Mouse (Mus musculus): ENCODE results near the gene Lpcat3. TPM values are rescaled to one million over a fixed set of nuclear protein-coding genes. Genes with fewer than 3 reads are reported as not detected.
"Not testable (repeated sequence)": the region's sequence is repeated elsewhere in the genome, so short reads cannot be mapped to it uniquely, and the experiment has no call there.

Gene Lpcat3
- polyA plus RNA-seq (2015; fragmentation: Nextera tagmentation; extraction: Ambion mirVana): 68.4 and 73.9 TPM in 2 replicates

DNA sequence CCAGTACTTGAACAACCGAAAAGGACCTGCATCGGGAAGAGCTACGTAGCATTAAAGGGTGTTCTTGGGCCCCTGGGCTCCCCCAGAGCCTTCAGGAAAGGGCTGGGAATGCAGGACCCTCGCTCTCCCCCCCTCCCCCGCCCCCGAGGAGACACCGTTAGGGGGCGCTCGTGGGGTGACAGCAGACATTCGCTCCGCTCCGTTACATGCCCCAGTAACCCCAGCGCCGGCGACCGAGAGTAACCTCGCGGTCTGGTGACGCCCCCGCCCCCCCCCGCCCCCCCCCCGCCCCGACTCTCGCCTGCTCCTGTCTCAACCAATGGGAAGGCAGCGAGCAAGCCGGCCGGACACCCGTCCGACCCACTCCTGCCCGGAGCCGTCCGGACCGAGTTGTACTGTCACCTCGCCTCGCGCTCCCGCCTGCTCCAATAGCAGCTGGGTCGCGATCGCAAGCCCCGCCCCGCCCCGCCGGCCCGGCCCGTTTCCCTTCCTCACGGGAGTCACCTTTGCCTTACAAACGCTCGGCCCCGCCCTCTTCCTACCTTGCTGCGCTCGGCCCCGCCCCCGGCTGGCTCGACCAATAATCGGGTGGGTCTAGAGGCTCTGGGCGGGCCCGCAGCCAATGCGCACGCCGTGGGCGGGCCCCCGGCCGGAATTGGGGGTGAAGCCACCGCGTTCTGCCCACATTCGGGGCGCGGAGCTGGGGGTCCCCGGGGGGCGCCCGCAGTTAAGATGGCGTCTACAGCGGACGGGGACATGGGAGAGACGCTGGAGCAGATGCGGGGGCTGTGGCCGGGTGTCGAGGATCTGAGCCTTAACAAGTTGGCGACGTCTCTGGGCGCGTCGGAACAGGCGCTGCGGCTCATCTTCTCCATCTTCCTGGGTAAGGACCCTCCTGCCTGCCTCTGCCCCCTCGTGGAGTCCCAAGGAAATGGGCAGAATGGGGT is at the start of gene Lpcat3:
TSS of gene Lpcat3 (plus strand) at position 551 of the 947 bp plus-strand sequence.
- peak within 1 kb of the TSS; percentile 81 for H3K4me3 ChIP-seq (replicated peaks)
- no peaks in the 10 kb centered on the region for H3K9me3 ChIP-seq (replicated peaks)
- H3K27ac ChIP-seq: peak within 1 kb of the TSS; percentile 88
- under 1% methylated on average over 81 of the region's 87 CpGs for WGBS (ENCODE audit: insufficient replicate concordance)
- H3K9ac ChIP-seq: peak within 1 kb of the TSS; percentile 87
- no peaks in the 10 kb centered on the region for H3K27me3 ChIP-seq
- ATAC-seq (ENCODE audit: low read depth) (peak; percentile 96), DNase-seq (peak; percentile 100)
- peaks cover 44% of the 10 kb centered on the region for H3K4me1 ChIP-seq (replicated peaks)
- H3K4me2 ChIP-seq: peak within 1 kb of the TSS; percentile 87
- H3K36me3 ChIP-seq: peaks cover 15% of the 10 kb centered on the region

- Histone ChIP-seq H3K4me1 (replicated peaks) (no peaks in the 10 kb centered on the region), H3K27ac (no peak overlapping the region), H3K9ac (no peak overlapping the region), H3K4me2 (no peak overlapping the region), H3K36me3 (no peaks in the 10 kb centered on the region), H3K27me3 (no peaks in the 10 kb centered on the region), H3K9me3 (replicated peaks) (no peaks in the 10 kb centered on the region), H3K4me3 (replicated peaks) (no peak overlapping the region)
- DNase-seq (no peak), ATAC-seq (ENCODE audit: low read depth) (no peak)
- WGBS (ENCODE audit: insufficient replicate concordance): 75% methylated on average over 13 of the region's 13 CpGs
Measured at GRCm38 (mm10) chr6:124625612-124626011, 37.2 kb upstream of the Lpcat3 start.

- ATAC-seq (ENCODE audit: low read depth): not testable (repeated sequence)
- WGBS (ENCODE audit: insufficient replicate concordance): 5% methylated on average over 1 of the region's 1 CpGs
Measured at GRCm38 (mm10) chr6:124626184-124626583, 36.6 kb upstream of the Lpcat3 start.

GRCm38 (mm10) chr6:124630763-124631162 is 32.1 kb upstream of the Lpcat3 start:
- H3K27ac ChIP-seq: no peak overlapping the region
- no peaks in the 10 kb centered on the region for H3K4me1 ChIP-seq (replicated peaks)
- DNase-seq: no peak
- 36% methylated on average over 4 of the region's 4 CpGs for WGBS (ENCODE audit: insufficient replicate concordance)
- H3K4me2 ChIP-seq: no peak overlapping the region
- H3K36me3 ChIP-seq: no peaks in the 10 kb centered on the region
- H3K27me3 ChIP-seq: no peaks in the 10 kb centered on the region
- H3K9ac ChIP-seq: no peak overlapping the region
- H3K9me3 ChIP-seq (replicated peaks): no peaks in the 10 kb centered on the region
- no peak for ATAC-seq (ENCODE audit: low read depth)
- no peak overlapping the region for H3K4me3 ChIP-seq (replicated peaks)

More at GRCm38 (mm10) chr6:124626184-124626583, 36.6 kb upstream of the Lpcat3 start:
- not testable (repeated sequence) for H3K27ac ChIP-seq; H3K9me3 ChIP-seq (replicated peaks); H3K36me3 ChIP-seq; DNase-seq; H3K27me3 ChIP-seq; H3K4me1 ChIP-seq (replicated peaks); H3K9ac ChIP-seq; H3K4me2 ChIP-seq; H3K4me3 ChIP-seq (replicated peaks)

GRCm38 (mm10) chr6:124635985-124636384 is 26.8 kb upstream of the Lpcat3 start, which contains the start of gene C1s2:
Gene C1s2, minus strand, starts transcription at chr6:124636085.
- ATAC-seq (ENCODE audit: low read depth); H3K9me3 ChIP-seq (replicated peaks); DNase-seq; H3K4me2 ChIP-seq; H3K27me3 ChIP-seq; H3K36me3 ChIP-seq; H3K4me3 ChIP-seq (replicated peaks); H3K27ac ChIP-seq; H3K9ac ChIP-seq; H3K4me1 ChIP-seq (replicated peaks): not testable (repeated sequence)
- WGBS (ENCODE audit: insufficient replicate concordance): 63% methylated on average over 2 of the region's 2 CpGs

GRCm38 (mm10) chr6:124636858-124637460 is 25.9 kb upstream of the Lpcat3 start:
- WGBS (ENCODE audit: insufficient replicate concordance): 17% methylated on average over 6 of the region's 6 CpGs
- H3K27ac ChIP-seq; H3K4me2 ChIP-seq; H3K9ac ChIP-seq; H3K4me3 ChIP-seq (replicated peaks); H3K4me1 ChIP-seq (replicated peaks); H3K36me3 ChIP-seq; H3K9me3 ChIP-seq (replicated peaks); H3K27me3 ChIP-seq; DNase-seq: not testable (repeated sequence)
- peak; percentile 47; the same call in 1 of the 2 replicates for ATAC-seq (ENCODE audit: low read depth)

- no peak overlapping the region for H3K9ac ChIP-seq
- no peak for DNase-seq
- H3K27me3 ChIP-seq: no peaks in the 10 kb centered on the region
- no peaks in the 10 kb centered on the region for H3K36me3 ChIP-seq
- 58% methylated on average over 4 of the region's 4 CpGs for whole genome bisulfite sequencing (ENCODE audit: insufficient replicate concordance)
- H3K4me3 ChIP-seq (replicated peaks): no peak overlapping the region
- ATAC-seq (ENCODE audit: low read depth): no peak
- no peak overlapping the region for H3K4me2 ChIP-seq
- peaks cover 6% of the 10 kb centered on the region for H3K4me1 ChIP-seq (replicated peaks)
- no peaks in the 10 kb centered on the region for H3K9me3 ChIP-seq (replicated peaks)
- no peak overlapping the region for H3K27ac ChIP-seq
Measured at GRCm38 (mm10) chr6:124640041-124640440, 22.8 kb upstream of the Lpcat3 start.

GRCm38 (mm10) chr6:124640997-124641396 is 21.8 kb upstream of the Lpcat3 start:
- Histone ChIP-seq H3K4me3 (replicated peaks) (no peak overlapping the region), H3K9ac (no peak overlapping the region), H3K27ac (no peak overlapping the region), H3K4me1 (replicated peaks) (peaks cover 14% of the 10 kb centered on the region), H3K36me3 (no peaks in the 10 kb centered on the region), H3K27me3 (no peaks in the 10 kb centered on the region), H3K9me3 (replicated peaks) (no peaks in the 10 kb centered on the region), H3K4me2 (no peak overlapping the region)
- 24% methylated on average over 8 of the region's 8 CpGs for WGBS (ENCODE audit: insufficient replicate concordance)
- ATAC-seq (ENCODE audit: low read depth) (no peak), DNase-seq (peak; percentile 55)

GRCm38 (mm10) chr6:124646394-124646793 is 16.4 kb upstream of the Lpcat3 start:
- Histone ChIP-seq H3K36me3 (no peaks in the 10 kb centered on the region), H3K27ac (peak overlapping the region; percentile 89), H3K9ac (peak overlapping the region; percentile 29; the same call in 1 of the 2 replicates), H3K4me2 (peak overlapping the region; percentile 38), H3K9me3 (replicated peaks) (no peaks in the 10 kb centered on the region), H3K4me3 (replicated peaks) (no peak overlapping the region), H3K27me3 (no peaks in the 10 kb centered on the region), H3K4me1 (replicated peaks) (peaks cover 31% of the 10 kb centered on the region)
- peak; percentile 63 for DNase-seq
- 28% methylated on average over 1 of the region's 1 CpGs for WGBS (ENCODE audit: insufficient replicate concordance)
- ATAC-seq (ENCODE audit: low read depth): peak; percentile 97

DNA sequence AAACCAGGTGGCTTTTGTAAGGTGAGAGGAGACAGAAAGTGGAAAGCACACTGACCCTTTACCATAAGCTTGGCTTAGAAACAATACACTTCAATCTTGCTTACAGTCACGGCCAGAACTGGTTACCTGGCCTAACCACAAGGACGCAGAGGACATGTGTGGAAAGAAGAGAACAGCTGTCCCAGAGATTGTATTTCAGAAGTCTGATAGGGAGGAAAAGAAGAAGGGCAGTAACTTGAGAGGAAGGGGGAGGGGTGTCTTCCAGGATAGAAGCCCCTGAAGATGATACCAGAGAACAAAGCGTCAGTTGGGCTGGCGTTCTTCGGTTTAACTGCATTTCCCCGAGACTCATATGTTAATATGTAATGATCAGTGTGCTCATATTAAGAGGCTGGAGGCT is 6.9 kb upstream of the Lpcat3 start:
- Histone ChIP-seq H3K27ac (no peak overlapping the region), H3K27me3 (no peaks in the 10 kb centered on the region), H3K36me3 (no peaks in the 10 kb centered on the region), H3K4me3 (replicated peaks) (no peak overlapping the region), H3K4me2 (no peak overlapping the region), H3K4me1 (replicated peaks) (peaks cover 9% of the 10 kb centered on the region; the same call in 1 of the 2 replicates), H3K9me3 (replicated peaks) (no peaks in the 10 kb centered on the region), H3K9ac (no peak overlapping the region)
- WGBS (ENCODE audit: insufficient replicate concordance): 50% methylated on average over 6 of the region's 6 CpGs
- DNase-seq (no peak), ATAC-seq (ENCODE audit: low read depth) (no peak)

- WGBS (ENCODE audit: insufficient replicate concordance): 56% methylated on average over 2 of the region's 2 CpGs
- Histone ChIP-seq H3K4me2 (no peak overlapping the region), H3K27me3 (no peaks in the 10 kb centered on the region), H3K36me3 (no peaks in the 10 kb centered on the region), H3K9ac (no peak overlapping the region), H3K4me3 (replicated peaks) (no peak overlapping the region), H3K27ac (no peak overlapping the region), H3K9me3 (replicated peaks) (no peaks in the 10 kb centered on the region), H3K4me1 (replicated peaks) (peaks cover 23% of the 10 kb centered on the region)
- ATAC-seq (ENCODE audit: low read depth): no peak
- no peak for DNase-seq
Measured at GRCm38 (mm10) chr6:124658067-124658466, 4.8 kb upstream of the Lpcat3 start.
